Mouse (Mus musculus): Measurements from ENCODE around the gene Chst12.

GRCm38 (mm10) chr5:140545651-140546050 is 40.3 kb downstream of the Chst12 start:
- TF ChIP-seq CTCF (IDR thresholded peaks at IDR 0.05) (0 out of 2 replicates have a peak, but pooled peaks have one; percentile 6), EP300 (IDR thresholded peaks at IDR 0.05) (no peak)
